Mouse (Mus musculus) midbrain, embryonic 15.5 days (tissue): ENCODE data around the gene Tmprss12. TPM values are rescaled to one million over a fixed set of nuclear protein-coding genes. Genes with fewer than 3 reads are reported as not detected.
"Not testable (repeated sequence)": the region's sequence is repeated elsewhere in the genome, so short reads cannot be mapped to it uniquely, and the experiment has no call there.

Source experiments
- ATAC-seq: fragments of 200-750 bp; cut with Nextera tagmentation; replicated peaks from 2 replicates; pipeline ENCODE4 v1.8.0; 2017; ENCODE audit warnings: moderate TSS enrichment
- H3K27ac ChIP-seq: fragments of 300-500 bp; sonication (generic); 2 replicates; pipeline ENCODE4 v1.5.1; 2015; ENCODE audit warnings: mild to moderate bottlenecking, inconsistent platforms
- H3K27me3 ChIP-seq: fragments of 300-500 bp; sonication (generic); replicated peaks from 2 replicates; pipeline ENCODE4 v1.6.1; 2015; ENCODE audit warnings: inconsistent platforms
- H3K36me3 ChIP-seq: fragments of 300-500 bp; sonication (generic); replicated peaks from 2 replicates; pipeline ENCODE4 v1.6.1; 2015; ENCODE audit warnings: inconsistent platforms
- H3K4me1 ChIP-seq: fragments of 300-500 bp; sonication (generic); 2 replicates; pipeline ENCODE4 v1.6.1; 2015; ENCODE audit warnings: inconsistent platforms
- H3K4me2 ChIP-seq: fragments of 300-500 bp; sonication (generic); 2 replicates; pipeline ENCODE4 v1.6.1; 2015; ENCODE audit warnings: inconsistent platforms, mild to moderate bottlenecking, moderate library complexity
- H3K4me3 ChIP-seq: fragments of 300-500 bp; sonication (generic); 2 replicates; pipeline ENCODE4 v1.5.1; 2015; ENCODE audit warnings: mild to moderate bottlenecking, inconsistent platforms
- H3K9ac ChIP-seq: fragments of 300-500 bp; sonication (generic); 2 replicates; pipeline ENCODE4 v1.6.1; 2015; ENCODE audit warnings: mild to moderate bottlenecking, inconsistent platforms
- H3K9me3 ChIP-seq: fragments of 300-500 bp; sonication (generic); 2 replicates; pipeline ENCODE4 v1.6.1; 2016; ENCODE audit warnings: inconsistent platforms
- WGBS: fragments of 180-500 bp; shearing (Covaris S2); methylation state at CpG from one replicate; pipeline ENCODE4 v1.1.7; 2015; ENCODE audit warnings: mixed read lengths; 5-methylcytosine and 5-hydroxymethylcytosine counted together
- polyA plus RNA-seq: library from polyadenylated mRNA; unstranded; fragments of >200 nt; fragmentation: Nextera tagmentation; extraction: Ambion mirVana; gene quantifications from 2 replicates; pipeline ENCODE4 v1.2.1, GENCODE M21; 2015

Tmprss12 gene
- polyA plus RNA-seq, 1 experiment from 2014 or later: not detected

- not testable (repeated sequence) for H3K4me1 ChIP-seq, H3K27ac ChIP-seq, ATAC-seq, H3K4me2 ChIP-seq, H3K36me3 ChIP-seq, H3K27me3 ChIP-seq, H3K4me3 ChIP-seq, H3K9me3 ChIP-seq, H3K9ac ChIP-seq
- WGBS: 46% methylated on average over 10 of the region's 10 CpGs
These were observed 57.2 kb downstream of the Tmprss12 start for GRCm38 (mm10) chr15:100337847-100338246.

GRCm38 (mm10) chr15:100341314-100341980 is 60.8 kb downstream of the Tmprss12 start:
- H3K4me2 ChIP-seq, H3K27me3 ChIP-seq, H3K4me3 ChIP-seq, ATAC-seq, H3K4me1 ChIP-seq, H3K9me3 ChIP-seq, H3K9ac ChIP-seq, H3K36me3 ChIP-seq, H3K27ac ChIP-seq: not testable (repeated sequence)
- WGBS: 79% methylated on average over 4 of the region's 5 CpGs

Other genes with a start within 250 kb of the Tmprss12 start
- gene Dip2b, start 242.2 kb upstream of the Tmprss12 start, polyA plus RNA-seq: 18.9 and 20.2 TPM in 2 replicates
- gene Atf1, start 53.0 kb upstream of the Tmprss12 start, polyA plus RNA-seq: 16.0 TPM in 2 replicates
- 3.2 and 4.3 TPM in 2 replicates for gene Mettl7a1, start 23.3 kb downstream of the Tmprss12 start, polyA plus RNA-seq
- not detected in 2 replicates for gene Mettl7a3, start 54.1 kb downstream of the Tmprss12 start, polyA plus RNA-seq
- 0.11 and 0.13 TPM in 2 replicates for gene Methig1, start 72.3 kb downstream of the Tmprss12 start, polyA plus RNA-seq
- gene Mettl7a2, start 72.4 kb downstream of the Tmprss12 start, polyA plus RNA-seq: not detected in 2 replicates
- gene Higd1c, start 83.7 kb downstream of the Tmprss12 start, polyA plus RNA-seq: not detected in 2 replicates
- 0.09 TPM in 2 replicates for gene Gm5475, start 141.3 kb downstream of the Tmprss12 start, polyA plus RNA-seq
- gene Slc11a2, start 144.2 kb downstream of the Tmprss12 start, polyA plus RNA-seq: 28.0 and 31.0 TPM in 2 replicates
- gene Letmd1, start 188.2 kb downstream of the Tmprss12 start, polyA plus RNA-seq: 57.0 and 59.5 TPM in 2 replicates
- gene Csrnp2, start 214.7 kb downstream of the Tmprss12 start, polyA plus RNA-seq: 53.5 and 55.7 TPM in 2 replicates